9 mouse cellular contexts compared by ENCODE assay signal in genomic region chr1:136306424-136306823, GRCm38 (mm10). TPM values are rescaled to one million over a fixed set of nuclear protein-coding genes. Genes with fewer than 3 reads are reported as not detected.
A peak's percentile ranks its signal among the peaks of the same experiment; 100 is the strongest.
DNase-seq lines count a peak whose midpoint lies in the region; ATAC-seq lines count a peak whose summit lies in the region.
"Had no signal": no experiment of that assay in that cellular context is flagged by ENCODE, and none has a peak within 500 bp of the region (broad histone marks: within the 10 kb centered on the region; RNA-seq: fewer than 3 reads in every experiment).

No protein-coding gene starts in this region.

- H3K27me3 ChIP-seq in forebrain, embryonic 15.5 days, result no peaks in the 10 kb centered on the region
- no peaks in the 10 kb centered on the region for H3K27me3 ChIP-seq in forebrain, embryonic 16.5 days (replicated peaks; ENCODE audit: control insufficient read depth, insufficient read depth, low read length)
- H3K27me3 ChIP-seq in midbrain, embryonic 16.5 days (ENCODE audit: control insufficient read depth, insufficient read depth, low read depth, low read length), result no peaks in the 10 kb centered on the region
- H3K27me3 ChIP-seq in midbrain, embryonic 13.5 days, result no peaks in the 10 kb centered on the region

- H3K4me2 ChIP-seq in forebrain, embryonic 15.5 days (replicated peaks), result no peak overlapping the region
- H3K4me2 ChIP-seq in forebrain, embryonic 16.5 days (ENCODE audit: low read length), result no peak overlapping the region
- H3K4me2 ChIP-seq in midbrain, embryonic 16.5 days (ENCODE audit: low read length), result no peak overlapping the region
- no peak overlapping the region for H3K4me2 ChIP-seq in midbrain, embryonic 13.5 days (replicated peaks)

- no peaks in the 10 kb centered on the region for H3K4me1 ChIP-seq in forebrain, embryonic 15.5 days
- H3K4me1 ChIP-seq in forebrain, embryonic 16.5 days (replicated peaks; ENCODE audit: control insufficient read depth, insufficient read depth, low read length), result no peaks in the 10 kb centered on the region
- peaks cover 11% of the 10 kb centered on the region for H3K4me1 ChIP-seq in midbrain, embryonic 16.5 days (ENCODE audit: control insufficient read depth, insufficient read depth, low read length)
- H3K4me1 ChIP-seq in midbrain, embryonic 13.5 days (replicated peaks), result peaks cover 2% of the 10 kb centered on the region; the same call in 1 of the 2 replicates

- no peak overlapping the region for H3K9ac ChIP-seq in forebrain, embryonic 15.5 days (replicated peaks)
- H3K9ac ChIP-seq in forebrain, embryonic 16.5 days (replicated peaks; ENCODE audit: low read depth, low read length), result no peak overlapping the region
- H3K9ac ChIP-seq in midbrain, embryonic 16.5 days (ENCODE audit: low read depth, low read length), result no peak overlapping the region
- H3K9ac ChIP-seq in midbrain, embryonic 13.5 days (replicated peaks), result no peak overlapping the region

- H3K36me3 ChIP-seq in forebrain, embryonic 15.5 days, result peaks cover 7% of the 10 kb centered on the region; the same call in 1 of the 2 replicates
- H3K36me3 ChIP-seq in forebrain, embryonic 16.5 days (ENCODE audit: control insufficient read depth, insufficient read depth), result no peaks in the 10 kb centered on the region
- H3K36me3 ChIP-seq in midbrain, embryonic 16.5 days (ENCODE audit: control insufficient read depth, insufficient read depth, low read length), result no peaks in the 10 kb centered on the region
- H3K36me3 ChIP-seq in midbrain, embryonic 13.5 days, result peaks cover 11% of the 10 kb centered on the region

- no peak overlapping the region for H3K4me3 ChIP-seq in forebrain, embryonic 15.5 days
- no peak overlapping the region for H3K4me3 ChIP-seq in forebrain, embryonic 16.5 days (replicated peaks; ENCODE audit: low read length)
- H3K4me3 ChIP-seq in midbrain, embryonic 16.5 days (ENCODE audit: low read depth, low read length), result no peak overlapping the region
- no peak overlapping the region for H3K4me3 ChIP-seq in midbrain, embryonic 13.5 days (replicated peaks)

- WGBS in forebrain, embryonic 15.5 days, result 86% methylated on average over 3 of the region's 3 CpGs
- WGBS in forebrain, embryonic 16.5 days, result 80% methylated on average over 3 of the region's 3 CpGs
- WGBS in midbrain, embryonic 16.5 days, result 83% methylated on average over 2 of the region's 3 CpGs
- 88% methylated on average over 3 of the region's 3 CpGs for WGBS in midbrain, embryonic 13.5 days

- H3K27ac ChIP-seq in forebrain, embryonic 15.5 days (replicated peaks), result no peak overlapping the region
- H3K27ac ChIP-seq in forebrain, embryonic 16.5 days (ENCODE audit: low read length), result no peak overlapping the region
- H3K27ac ChIP-seq in midbrain, embryonic 16.5 days (ENCODE audit: low read length), result no peak overlapping the region
- H3K27ac ChIP-seq in midbrain, embryonic 13.5 days, result no peak overlapping the region

- no peaks in the 10 kb centered on the region for H3K9me3 ChIP-seq in forebrain, embryonic 15.5 days
- no peaks in the 10 kb centered on the region for H3K9me3 ChIP-seq in forebrain, embryonic 16.5 days (ENCODE audit: control insufficient read depth, low read length)
- H3K9me3 ChIP-seq in midbrain, embryonic 16.5 days (replicated peaks; ENCODE audit: control insufficient read depth, low read length, poor library complexity, severe bottlenecking), result no peaks in the 10 kb centered on the region
- no peaks in the 10 kb centered on the region for H3K9me3 ChIP-seq in midbrain, embryonic 13.5 days

- ATAC-seq in forebrain, embryonic 15.5 days (replicated peaks), result 0 out of 2 replicates have a peak, but pooled peaks have one; percentile 43
- ATAC-seq in forebrain, embryonic 16.5 days, result no peak
- ATAC-seq in midbrain, embryonic 16.5 days, result 0 out of 2 replicates have a peak, but pooled peaks have one; percentile 41
- ATAC-seq in midbrain, embryonic 13.5 days, result no peak
- ATAC-seq in hematopoietic stem cell, adult 5-6 weeks (replicated peaks in 1 of 2; ENCODE audit: insufficient read depth in 1 of 2, low FRiP score in 2 of 2, low TSS enrichment in 1 of 2, low read depth in 1 of 2, poor library complexity in 2 of 2, severe bottlenecking in 2 of 2), result peak; percentile 68 to 69

- DNase-seq in c-Kit-positive CD71-negative TER-119-negative erythroid progenitor cells, embryonic 14.5 days (ENCODE audit: low read depth), result peak; percentile 32
- DNase-seq in lung, postnatal 36 days, result peak; percentile 80
- no peak for DNase-seq in testis, postnatal 14 days (ENCODE audit: low spot score)

RNA-seq across cellular contexts. Expression of gene Camsap2, which starts 39.5 kb away (rescaled TPM):
- polyA plus RNA-seq in forebrain, embryonic 15.5 days (2015; fragmentation: Nextera tagmentation; extraction: Ambion mirVana), result 27.8 and 27.9 TPM in 2 replicates
- polyA plus RNA-seq in forebrain, embryonic 16.5 days (2015; fragmentation: Nextera tagmentation; extraction: Ambion mirVana), result 30.8 and 32.0 TPM in 2 replicates
- 27.2 and 32.3 TPM in 2 replicates for polyA plus RNA-seq in midbrain, embryonic 16.5 days (2015; fragmentation: Nextera tagmentation; extraction: Ambion mirVana)
- 28.1 and 29.1 TPM in 2 replicates for polyA plus RNA-seq in midbrain, embryonic 13.5 days (2015; fragmentation: Nextera tagmentation; extraction: Ambion mirVana)
- 19.1 and 22.9 TPM in 2 replicates for total RNA-seq in hematopoietic stem cell, adult 5-6 weeks (2017)

RNA-seq across cellular contexts. Expression of gene Gpr25, which starts 45.8 kb away (rescaled TPM):
- polyA plus RNA-seq in forebrain, embryonic 15.5 days (2015; fragmentation: Nextera tagmentation; extraction: Ambion mirVana), result 0.34 and 0.41 TPM in 2 replicates
- polyA plus RNA-seq in forebrain, embryonic 16.5 days (2015; fragmentation: Nextera tagmentation; extraction: Ambion mirVana), result not detected in 2 replicates
- polyA plus RNA-seq in midbrain, embryonic 16.5 days (2015; fragmentation: Nextera tagmentation; extraction: Ambion mirVana), result 0.72 and 0.77 TPM in 2 replicates
- polyA plus RNA-seq in midbrain, embryonic 13.5 days (2015; fragmentation: Nextera tagmentation; extraction: Ambion mirVana), result 0.24 TPM in 1 of 2 replicates, not detected in the other
- not detected in 2 replicates for total RNA-seq in hematopoietic stem cell, adult 5-6 weeks (2017)
- polyA plus RNA-seq: stomach, embryonic 14.5 days had no signal

Comparison
In these comparisons a context has a peak if more than half of its experiments do, and no peak if none do; other contexts are left out.
1. ATAC-seq: peak in forebrain, embryonic 15.5 days (single experiment), midbrain, embryonic 16.5 days (single experiment) and hematopoietic stem cell, adult 5-6 weeks (2 of 2); none in forebrain, embryonic 16.5 days (single experiment) and midbrain, embryonic 13.5 days (single experiment).